Mouse (Mus musculus) embryonic fibroblast, embryonic 13.5 days (primary cell): Measurements from ENCODE around the gene Acp5.

ENCODE experiments used
- CTCF ChIP-seq: IDR thresholded peaks from 2 replicates; pipeline ENCODE4 v1.5.1; 2011; ENCODE audit warnings: mild to moderate bottlenecking, control low read depth, low read length, moderate library complexity, borderline replicate concordance; ENCODE audit not compliant: insufficient read depth
- POLR2A ChIP-seq: IDR thresholded peaks from 2 replicates; pipeline ENCODE4 v1.6.1; 2011; ENCODE audit warnings: low read depth, mild to moderate bottlenecking, control low read depth, low read length, moderate library complexity

- no peak for TF ChIP-seq CTCF
- TF ChIP-seq POLR2A = peak; percentile 97
Measured at GRCm38 (mm10) chr9:22098993-22099696, 36.4 kb downstream of the Acp5 start, which contains the start of gene Cnn1.
